Mouse (Mus musculus): ENCODE results near the gene Plekhg1.

GRCm38 (mm10) chr10:3958591-3958990, 218.4 kb downstream of the Plekhg1 start:
- TF ChIP-seq CTCF (IDR thresholded peaks at IDR 0.05) (peak; percentile 48), POLR2A (IDR thresholded peaks at IDR 0.05; ENCODE audit: insufficient read depth, low read depth, low read length) (no peak)
